Mouse (Mus musculus) myocyte (in vitro differentiated cells): Measurements from ENCODE around the gene Galt. TPM values are rescaled to one million over a fixed set of nuclear protein-coding genes. Genes with fewer than 3 reads are reported as not detected.

Experiments used
- H3K27me3 ChIP-seq: one replicate; pipeline ENCODE4 v1.6.1; 2011; ENCODE audit not compliant: control insufficient read depth, insufficient read depth, insufficient read length
- H3K36me3 ChIP-seq: one replicate; pipeline ENCODE4 v1.6.1; 2011; ENCODE audit not compliant: control insufficient read depth, insufficient read depth
- H3K4me2 ChIP-seq: one replicate; pipeline ENCODE4 v1.6.1; 2011; ENCODE audit warnings: low read depth, control low read depth
- H3K4me3 ChIP-seq: one replicate; pipeline ENCODE4 v1.5.1; 2011; ENCODE audit warnings: mild to moderate bottlenecking, control low read depth, moderate library complexity
- H3K79me2 ChIP-seq: one replicate; pipeline ENCODE4 v1.6.1; 2011; ENCODE audit not compliant: control insufficient read depth, insufficient read depth
- H3ac ChIP-seq: one replicate; pipeline ENCODE4 v1.6.1; 2011; ENCODE audit not compliant: control insufficient read depth, insufficient read length
- CEBPB ChIP-seq: IDR thresholded peaks from 2 replicates; pipeline ENCODE4 v1.6.1; 2011; ENCODE audit warnings: mild to moderate bottlenecking, moderate library complexity; ENCODE audit not compliant: poor library complexity, insufficient read depth, severe bottlenecking
- MAX ChIP-seq: IDR thresholded peaks from one replicate; pipeline ENCODE4 v1.6.1; 2011; ENCODE audit warnings: low read depth, mild to moderate bottlenecking, control low read depth
- MYOD1 ChIP-seq, 3 experiments: IDR thresholded peaks; one replicate each; pipeline ENCODE4 v1.6.1; 2011; ENCODE audit warnings: control low read depth in 2 of 3, low read depth in 2 of 3, mild to moderate bottlenecking in 2 of 3, moderate library complexity in 1 of 3; ENCODE audit not compliant: insufficient read length in 2 of 3, control insufficient read depth in 1 of 3
- MYOG ChIP-seq, 3 experiments: IDR thresholded peaks; one replicate each; pipeline ENCODE4 v1.6.1; 2011; ENCODE audit warnings: control low read depth in 2 of 3, low read depth in 2 of 3, mild to moderate bottlenecking in 2 of 3; ENCODE audit not compliant: insufficient read length in 2 of 3, control insufficient read depth in 1 of 3, insufficient read depth in 1 of 3
- POLR2A ChIP-seq: IDR thresholded peaks from one replicate; pipeline ENCODE4 v1.6.1; 2011; ENCODE audit warnings: low read depth, mild to moderate bottlenecking, control low read depth, moderate library complexity; ENCODE audit not compliant: insufficient read length
- POLR2AphosphoS2 ChIP-seq: IDR thresholded peaks from one replicate; pipeline ENCODE4 v1.6.1; 2011; ENCODE audit warnings: low read depth, control low read depth; ENCODE audit not compliant: insufficient read length
- REST ChIP-seq: IDR thresholded peaks from one replicate; pipeline ENCODE4 v1.6.1; 2011; ENCODE audit warnings: mild to moderate bottlenecking, control low read depth, moderate library complexity; ENCODE audit not compliant: insufficient read depth, insufficient read length
- SRF ChIP-seq: IDR thresholded peaks from one replicate; pipeline ENCODE4 v1.6.1; 2011; ENCODE audit warnings: low read depth; ENCODE audit not compliant: control insufficient read depth, insufficient read length
- TCF12 ChIP-seq: IDR thresholded peaks from one replicate; pipeline ENCODE4 v1.6.1; 2011; ENCODE audit warnings: mild to moderate bottlenecking, control low read depth; ENCODE audit not compliant: poor library complexity, insufficient read depth, severe bottlenecking
- TCF3 ChIP-seq: IDR thresholded peaks from one replicate; pipeline ENCODE4 v1.6.1; 2011; ENCODE audit warnings: low read depth, control low read depth; ENCODE audit not compliant: insufficient read length
- USF1 ChIP-seq: IDR thresholded peaks from one replicate; pipeline ENCODE4 v1.6.1; 2011; ENCODE audit warnings: low read depth, mild to moderate bottlenecking, control low read depth, moderate library complexity
- polyA plus RNA-seq: library from polyadenylated mRNA; unstranded; fragments of >200 nt; fragmentation: generic; extraction: Trizol; gene quantifications from one replicate; pipeline ENCODE4 v1.2.1, GENCODE M21; 2012; ENCODE audit warnings: missing spikeins

Gene Galt
- polyA plus RNA-seq, 1 experiment: 2.1 TPM

GRCm38 (mm10) chr4:41740380-41741157 is 14.5 kb upstream of the Galt start:
- Histone ChIP-seq H3K4me3 (peak overlapping the region; percentile 60), H3K4me2 (peak overlapping the region; percentile 69), H3K79me2 (peaks cover 14% of the 10 kb centered on the region), H3K27me3 (no peaks in the 10 kb centered on the region), H3K36me3 (no peaks in the 10 kb centered on the region), H3ac (peak overlapping the region; percentile 20)
- TF ChIP-seq MAX (peak; percentile 41), MYOG (IDR thresholded peaks at IDR 0.05; ENCODE audit: control insufficient read depth in 1 of 3, insufficient read depth in 1 of 3, insufficient read length in 2 of 3, low read depth in 2 of 3) (no peak)

DNA sequence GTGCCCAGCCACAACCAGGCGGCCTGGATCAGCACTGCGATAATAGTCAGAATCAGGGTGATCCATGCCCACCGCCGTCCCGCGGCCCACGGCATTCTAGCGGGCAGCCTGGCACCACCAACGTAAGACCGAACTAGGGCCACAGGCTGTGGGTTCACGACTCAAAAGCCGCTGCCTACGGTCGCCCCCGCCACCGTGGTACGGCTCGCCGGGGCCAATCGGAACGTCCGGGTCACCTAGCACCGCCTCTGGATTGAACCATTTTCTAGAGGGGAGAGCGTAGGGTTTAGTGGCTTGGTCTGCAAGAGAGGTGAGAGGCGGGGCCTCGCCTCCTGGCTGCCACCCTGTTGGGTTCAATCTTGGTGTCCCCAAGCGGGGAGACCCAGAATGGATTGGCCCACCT is 13.9 kb upstream of the Galt start:
- TF ChIP-seq USF1 (no peak), POLR2AphosphoS2 (peak; percentile 99), POLR2A (peak; percentile 99)

DNA sequence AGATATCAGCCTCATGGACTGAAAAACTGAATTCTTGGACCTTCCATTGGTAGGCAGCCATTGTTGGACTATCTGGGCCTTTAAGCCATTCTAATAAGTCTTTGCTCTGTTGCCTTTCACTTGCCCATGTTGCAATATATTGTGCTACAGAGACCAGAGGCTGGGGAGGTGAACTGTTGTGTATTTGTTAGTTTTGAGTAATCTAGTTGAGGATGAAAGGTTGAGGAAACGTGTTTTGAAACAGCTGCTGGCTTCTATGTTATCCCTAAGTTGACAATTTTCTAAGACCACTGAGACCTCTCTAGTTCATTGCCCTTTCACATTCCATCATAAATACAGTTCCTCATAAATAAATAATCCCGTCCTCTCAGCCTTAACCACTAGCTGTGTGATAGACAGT is 10.9 kb upstream of the Galt start:
- no peaks in the 10 kb centered on the region for H3K36me3 ChIP-seq
- peaks cover 14% of the 10 kb centered on the region for H3K79me2 ChIP-seq
- no peak overlapping the region for H3K4me3 ChIP-seq
- peaks cover 8% of the 10 kb centered on the region for H3K27me3 ChIP-seq
- TF ChIP-seq MAX: no peak
- no peak for TF ChIP-seq CEBPB
- TF ChIP-seq REST: no peak
- no peak for TF ChIP-seq MYOG (IDR thresholded peaks at IDR 0.05; ENCODE audit: control insufficient read depth in 1 of 3, insufficient read depth in 1 of 3, insufficient read length in 2 of 3, low read depth in 2 of 3)
- TF ChIP-seq MYOD1 (IDR thresholded peaks at IDR 0.05; ENCODE audit: control insufficient read depth in 1 of 3, insufficient read length in 2 of 3, low read depth in 2 of 3): no peak
- no peak for TF ChIP-seq TCF12
- no peak overlapping the region for H3ac ChIP-seq
- no peak overlapping the region for H3K4me2 ChIP-seq

More for the DNA sequence above, 13.9 kb upstream of the Galt start:
- Histone ChIP-seq H3ac (peak overlapping the region; percentile 20), H3K79me2 (peaks cover 14% of the 10 kb centered on the region), H3K4me3 (peak overlapping the region; percentile 60), H3K27me3 (no peaks in the 10 kb centered on the region), H3K4me2 (peak overlapping the region; percentile 72), H3K36me3 (no peaks in the 10 kb centered on the region)

GRCm38 (mm10) chr4:41745021-41745420 is 10.0 kb upstream of the Galt start:
- no peak overlapping the region for H3K4me3 ChIP-seq
- TF ChIP-seq SRF (no peak), REST (no peak), MAX (no peak), MYOD1 (IDR thresholded peaks at IDR 0.05; ENCODE audit: control insufficient read depth in 1 of 3, insufficient read length in 2 of 3, low read depth in 2 of 3) (no peak), CEBPB (no peak), TCF3 (no peak)
- H3ac ChIP-seq: no peak overlapping the region
- peaks cover 7% of the 10 kb centered on the region for H3K79me2 ChIP-seq
- H3K4me2 ChIP-seq: no peak overlapping the region
- no peaks in the 10 kb centered on the region for H3K36me3 ChIP-seq
- peaks cover 8% of the 10 kb centered on the region for H3K27me3 ChIP-seq

DNA sequence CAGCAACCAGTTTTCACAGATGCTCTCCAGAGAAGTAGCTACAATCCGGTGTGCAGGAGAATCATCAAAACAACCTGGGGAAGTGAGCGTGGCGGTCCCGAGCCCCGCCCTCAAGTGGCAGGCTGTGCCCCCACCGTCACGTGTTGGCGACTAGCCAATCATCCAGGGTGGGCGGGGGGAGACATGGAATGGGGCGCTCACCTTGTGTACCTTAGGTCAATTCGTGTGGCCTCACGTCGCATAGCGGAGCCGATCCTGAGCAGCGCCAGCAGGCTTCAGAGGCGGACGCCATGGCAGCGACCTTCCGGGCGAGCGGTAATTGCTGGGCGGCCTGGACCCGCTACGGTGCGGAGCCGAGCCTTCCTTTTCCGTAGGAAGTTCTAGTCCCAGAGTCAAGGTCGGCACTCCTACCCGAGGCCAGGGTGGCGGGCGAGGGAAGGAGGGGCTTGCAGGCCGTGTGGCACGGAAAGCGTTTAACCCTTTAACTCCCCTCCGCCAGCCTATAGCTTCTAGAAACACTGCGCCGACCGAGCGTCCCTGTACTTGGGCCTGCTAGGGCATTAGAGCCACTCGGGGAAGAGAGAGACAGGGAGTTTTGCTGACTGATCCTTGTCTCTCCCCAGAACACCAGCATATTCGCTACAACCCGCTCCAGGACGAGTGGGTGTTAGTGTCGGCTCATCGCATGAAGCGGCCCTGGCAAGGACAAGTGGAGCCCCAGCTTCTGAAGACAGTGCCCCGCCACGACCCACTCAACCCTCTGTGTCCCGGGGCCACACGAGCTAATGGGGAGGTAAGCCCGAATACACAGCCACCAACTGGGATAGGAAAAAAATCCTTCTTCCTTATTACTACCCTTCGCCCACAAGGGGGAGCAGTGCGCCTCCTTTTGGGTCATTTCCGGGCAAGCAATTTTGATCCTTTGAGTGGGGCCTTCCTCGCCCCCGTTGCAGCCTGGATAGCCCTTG is 594 bp downstream of the Galt start, which contains the start of gene Sigmar1:
Gene Sigmar1, minus strand, starts transcription at position 820 of the 968 bp plus-strand sequence.
- Histone ChIP-seq H3K79me2 (no peaks in the 10 kb centered on the region), H3K27me3 (no peaks in the 10 kb centered on the region), H3ac (peak within 1 kb of the TSS; percentile 29), H3K4me2 (peak within 1 kb of the TSS; percentile 99), H3K36me3 (no peaks in the 10 kb centered on the region), H3K4me3 (peak within 1 kb of the TSS; percentile 45)
- no peak for TF ChIP-seq TCF12
- peak; percentile 52 for TF ChIP-seq USF1
- no peak for TF ChIP-seq MYOD1 (IDR thresholded peaks at IDR 0.05; ENCODE audit: control insufficient read depth in 1 of 3, insufficient read length in 2 of 3, low read depth in 2 of 3)
- no peak for TF ChIP-seq MYOG (IDR thresholded peaks at IDR 0.05; ENCODE audit: control insufficient read depth in 1 of 3, insufficient read depth in 1 of 3, insufficient read length in 2 of 3, low read depth in 2 of 3)
